Mouse (Mus musculus) spleen, adult 2 months (tissue): ENCODE data around the gene Ldlrad1. TPM values are rescaled to one million over a fixed set of nuclear protein-coding genes. Genes with fewer than 3 reads are reported as not detected.

ENCODE experiments used
- DNase-seq, 2 experiments: peaks; one replicate each; pipeline versions ENCODE4 v3.0.0 to v3.0.0-alpha.2; 2012 to 2021; ENCODE audit warnings: low spot score in 2 of 2, low read depth in 1 of 2
- H3K27ac ChIP-seq: fragments of 200-500 bp; 2 replicates; pipeline ENCODE4 v1.5.1; 2012; ENCODE audit warnings: low read length, inconsistent platforms; ENCODE audit not compliant: insufficient read depth
- H3K27me3 ChIP-seq: fragments of 200-500 bp; 2 replicates; pipeline ENCODE4 v1.6.1; 2012; ENCODE audit warnings: mild to moderate bottlenecking, moderate library complexity, low read length, inconsistent platforms; ENCODE audit not compliant: control insufficient read depth, insufficient read depth
- H3K36me3 ChIP-seq: fragments of 200-500 bp; 2 replicates; pipeline ENCODE4 v1.6.1; 2012; ENCODE audit warnings: mild to moderate bottlenecking, low read length, inconsistent platforms; ENCODE audit not compliant: control insufficient read depth, insufficient read depth
- H3K4me1 ChIP-seq: fragments of 200-500 bp; 2 replicates; pipeline ENCODE4 v1.6.1; 2011; ENCODE audit warnings: inconsistent platforms; ENCODE audit not compliant: control insufficient read depth, insufficient read depth, insufficient read length
- H3K4me3 ChIP-seq: fragments of 200-500 bp; 2 replicates; pipeline ENCODE4 v1.5.1; 2011; ENCODE audit warnings: mild to moderate bottlenecking, inconsistent platforms; ENCODE audit not compliant: insufficient read depth, insufficient read length; ENCODE audit errors: extremely low read depth
- CTCF ChIP-seq: fragments of 200-500 bp; IDR thresholded peaks from 2 replicates; pipeline ENCODE4 v1.5.1; 2011; ENCODE audit warnings: mild to moderate bottlenecking, inconsistent platforms; ENCODE audit not compliant: insufficient read depth, insufficient read length, insufficient replicate concordance; ENCODE audit errors: extremely low read depth
- POLR2A ChIP-seq: fragments of 200-500 bp; IDR thresholded peaks from 2 replicates; pipeline ENCODE4 v1.6.1; 2011; ENCODE audit warnings: low read depth, low read length, inconsistent platforms
- WGBS: fragments of 180-500 bp; shearing (Covaris S2); methylation state at CpG from one replicate; pipeline ENCODE4 v1.1.7; 2018; 5-methylcytosine and 5-hydroxymethylcytosine counted together
- polyA plus RNA-seq: library from polyadenylated mRNA; depleted of rRNA; stranded (reverse); fragments of >200 nt; gene quantifications from 2 replicates; pipeline ENCODE4 v1.2.3, GENCODE M21; 2012

Gene Ldlrad1
- polyA plus RNA-seq, 1 experiment, result 0.07 TPM

GRCm38 (mm10) chr4:107223225-107224204 lies 14.5 kb downstream of the Ldlrad1 start:
- no peaks in the 10 kb centered on the region for H3K36me3 ChIP-seq

GRCm38 (mm10) chr4:107226313-107226712 lies 17.3 kb downstream of the Ldlrad1 start:
- no peak for TF ChIP-seq CTCF
- WGBS, result 35% methylated on average over 2 of the region's 2 CpGs
- DNase-seq, result no peak
- H3K4me1 ChIP-seq, result no peaks in the 10 kb centered on the region
- no peaks in the 10 kb centered on the region for H3K27me3 ChIP-seq
- H3K4me3 ChIP-seq, result no peak overlapping the region
- H3K27ac ChIP-seq, result no peak overlapping the region
- H3K36me3 ChIP-seq, result no peaks in the 10 kb centered on the region

More at GRCm38 (mm10) chr4:107223225-107224204, 14.5 kb downstream of the Ldlrad1 start:
- no peaks in the 10 kb centered on the region for H3K27me3 ChIP-seq
- TF ChIP-seq CTCF (no peak), POLR2A (no peak)
- WGBS, result 62% methylated on average over 11 of the region's 11 CpGs
- no peak overlapping the region for H3K4me3 ChIP-seq
- no peak overlapping the region for H3K27ac ChIP-seq
- H3K4me1 ChIP-seq, result no peaks in the 10 kb centered on the region
- no peak for DNase-seq

- H3K4me1 ChIP-seq, result no peaks in the 10 kb centered on the region
- no peaks in the 10 kb centered on the region for H3K27me3 ChIP-seq
- no peak overlapping the region for H3K4me3 ChIP-seq
- no peak overlapping the region for H3K27ac ChIP-seq
- 92% methylated on average over 3 of the region's 3 CpGs for WGBS
- DNase-seq, result no peak
- H3K36me3 ChIP-seq, result peaks cover 16% of the 10 kb centered on the region
- TF ChIP-seq POLR2A (no peak), CTCF (no peak)
Observed at GRCm38 (mm10) chr4:107232219-107232618, 23.2 kb downstream of the Ldlrad1 start.

DNA sequence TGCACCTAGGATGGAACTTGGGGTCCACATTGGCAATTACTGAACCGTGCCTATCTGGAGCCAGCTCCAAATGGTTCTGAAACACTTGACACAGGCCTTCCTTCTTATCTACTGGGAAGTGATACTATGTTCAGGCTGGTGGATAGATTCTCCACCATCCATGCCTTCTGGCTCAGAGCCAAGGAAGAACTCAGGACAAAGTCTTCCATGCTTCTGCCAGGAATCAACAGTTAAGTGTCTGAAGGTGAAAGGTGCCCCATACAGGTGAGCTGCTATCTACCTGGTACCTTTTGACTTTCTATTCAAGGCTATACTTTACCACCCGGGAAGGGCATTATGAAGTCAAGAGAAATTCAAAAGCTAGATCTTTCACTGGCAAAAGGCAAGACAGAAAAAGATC lies 29.3 kb downstream of the Ldlrad1 start:
- H3K27ac ChIP-seq, result no peak overlapping the region
- no peak for DNase-seq
- 93% methylated on average over 2 of the region's 2 CpGs for WGBS
- TF ChIP-seq CTCF (no peak), POLR2A (no peak)
- no peaks in the 10 kb centered on the region for H3K4me1 ChIP-seq
- H3K27me3 ChIP-seq, result no peaks in the 10 kb centered on the region
- H3K36me3 ChIP-seq, result peaks cover 23% of the 10 kb centered on the region
- no peak overlapping the region for H3K4me3 ChIP-seq

DNA sequence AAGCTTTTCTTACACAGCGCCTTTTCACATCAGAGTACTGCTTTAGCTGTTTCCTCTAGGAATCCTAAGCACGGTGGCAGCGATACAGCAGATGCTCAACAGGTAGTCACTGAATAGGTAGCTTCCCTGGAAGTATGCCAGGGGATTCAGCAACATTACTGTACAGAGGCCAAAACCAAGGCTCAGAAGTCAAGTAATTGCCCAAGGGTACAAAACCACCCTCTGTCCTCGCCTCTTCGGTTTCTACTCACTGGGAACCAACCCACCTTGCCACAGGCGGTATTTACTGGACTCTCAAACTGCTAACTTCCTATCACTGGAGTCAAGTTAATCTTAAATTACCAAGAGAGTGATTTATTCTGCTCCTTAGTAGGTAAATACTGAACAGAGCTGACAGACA lies 31.2 kb downstream of the Ldlrad1 start:
- Histone ChIP-seq H3K27me3 (no peaks in the 10 kb centered on the region), H3K27ac (no peak overlapping the region), H3K4me3 (no peak overlapping the region), H3K4me1 (no peaks in the 10 kb centered on the region), H3K36me3 (peaks cover 16% of the 10 kb centered on the region)
- DNase-seq, result no peak
- 94% methylated on average over 6 of the region's 6 CpGs for WGBS
- TF ChIP-seq POLR2A (no peak), CTCF (no peak)

DNA sequence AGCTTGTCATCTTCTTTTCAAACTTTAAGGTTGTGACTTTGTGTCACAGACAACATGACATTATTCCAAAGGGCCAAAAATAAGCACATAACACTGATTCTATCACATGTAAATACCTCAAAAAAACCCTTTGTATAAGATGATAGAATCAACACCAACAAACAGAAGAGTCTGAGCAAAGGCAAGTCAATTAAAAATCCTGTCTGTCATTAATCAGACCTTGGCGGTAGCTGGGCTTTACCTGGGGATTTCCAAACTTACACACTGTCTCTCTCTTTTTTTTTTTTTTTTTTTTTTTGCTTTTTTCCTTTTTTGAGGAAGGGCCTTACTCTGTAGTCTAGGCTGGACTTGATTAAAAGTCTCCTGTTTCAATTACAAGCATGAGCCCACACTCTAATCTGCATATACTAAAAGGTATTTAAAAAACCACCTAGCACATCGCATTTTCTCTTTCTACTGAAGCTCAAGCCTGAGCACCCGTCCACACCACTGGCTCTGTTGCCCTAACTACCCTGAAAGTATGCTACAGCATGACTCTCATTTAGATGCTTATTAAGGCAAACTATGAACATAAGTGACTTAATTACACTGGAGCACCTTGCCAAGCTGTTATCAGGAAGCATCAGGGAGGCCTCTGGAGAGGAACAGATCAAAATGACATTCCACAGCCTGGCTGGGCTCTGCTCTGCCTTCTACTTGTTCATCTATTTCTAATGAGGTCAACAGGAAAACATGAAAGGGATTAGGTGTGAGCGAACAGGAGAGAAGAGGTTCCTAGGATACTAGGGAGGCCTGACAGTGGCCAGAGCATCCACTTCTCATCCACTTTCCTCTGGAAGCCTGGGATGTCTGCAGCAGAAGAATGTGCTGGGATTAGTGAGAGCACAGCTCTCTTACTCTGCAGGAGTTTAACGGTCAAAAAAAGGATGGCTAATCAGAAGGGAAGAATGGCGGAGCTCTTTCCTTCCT lies 34.7 kb downstream of the Ldlrad1 start:
- Histone ChIP-seq H3K4me3 (no peak overlapping the region), H3K27me3 (no peaks in the 10 kb centered on the region), H3K36me3 (peaks cover 8% of the 10 kb centered on the region), H3K4me1 (no peaks in the 10 kb centered on the region), H3K27ac (no peak overlapping the region)
- TF ChIP-seq CTCF (no peak), POLR2A (no peak)
- WGBS, result 85% methylated on average over 6 of the region's 6 CpGs
- no peak for DNase-seq

DNA sequence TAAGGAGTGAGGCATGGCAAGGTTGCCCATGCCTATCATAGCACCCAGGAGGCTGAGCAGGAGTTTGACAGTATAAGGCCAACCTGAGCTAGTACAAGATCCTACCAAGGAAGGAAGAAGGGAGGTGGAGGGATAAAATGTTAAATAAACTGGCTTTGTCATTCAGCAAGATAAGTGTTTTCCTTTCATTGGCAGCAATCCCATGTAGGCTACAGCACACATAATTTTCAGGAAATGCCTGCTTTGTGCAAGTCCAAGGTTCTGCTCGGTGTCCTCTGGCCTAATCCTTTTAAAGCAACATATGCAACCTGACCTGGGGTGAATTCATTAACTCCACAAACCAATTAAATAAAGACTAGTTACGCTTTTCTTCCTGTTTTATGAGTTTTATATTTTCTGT lies 36.4 kb downstream of the Ldlrad1 start:
- no peak for TF ChIP-seq POLR2A
- no peak for TF ChIP-seq CTCF
- WGBS, result 71% methylated on average over 2 of the region's 2 CpGs
- no peak overlapping the region for H3K27ac ChIP-seq
- DNase-seq, result no peak
- H3K27me3 ChIP-seq, result no peaks in the 10 kb centered on the region
- H3K4me3 ChIP-seq, result no peak overlapping the region
- no peaks in the 10 kb centered on the region for H3K4me1 ChIP-seq
- H3K36me3 ChIP-seq, result peaks cover 3% of the 10 kb centered on the region
